Mouse (Mus musculus) bone marrow, adult 2 months (tissue): ENCODE measurements around the gene Kyat3. TPM values are rescaled to one million over a fixed set of nuclear protein-coding genes. Genes with fewer than 3 reads are reported as not detected.
"Not testable (repeated sequence)": the region's sequence is repeated elsewhere in the genome, so short reads cannot be mapped to it uniquely, and the experiment has no call there.

Experiments
- H3K27ac ChIP-seq: fragments of 200-500 bp; 2 replicates; pipeline ENCODE4 v1.5.1; 2012; ENCODE audit warnings: low read depth, mild to moderate bottlenecking, control low read depth, inconsistent platforms, low read length; ENCODE audit not compliant: control insufficient read depth, poor library complexity, insufficient read depth
- H3K4me1 ChIP-seq: fragments of 200-500 bp; 2 replicates; pipeline ENCODE4 v1.6.1; 2011; ENCODE audit warnings: low read length; ENCODE audit not compliant: control insufficient read depth, insufficient read depth
- H3K4me3 ChIP-seq: fragments of 200-500 bp; replicated peaks from 2 replicates; pipeline ENCODE3; 2011; ENCODE audit warnings: mild to moderate bottlenecking, low read depth, low read length, control low read depth; ENCODE audit not compliant: control insufficient read depth
- CTCF ChIP-seq: fragments of 200-500 bp; IDR thresholded peaks from 2 replicates; pipeline ENCODE4 v1.5.1; 2011; ENCODE audit warnings: low read length, control low read depth; ENCODE audit not compliant: control insufficient read depth, insufficient read depth
- POLR2A ChIP-seq: fragments of 200-500 bp; IDR thresholded peaks from 2 replicates; pipeline ENCODE4 v1.6.1; 2011; ENCODE audit warnings: low read depth, mild to moderate bottlenecking, control low read depth, low read length, borderline replicate concordance; ENCODE audit not compliant: control insufficient read depth
- WGBS: fragments of 180-500 bp; shearing (Covaris S2); methylation state at CpG from one replicate; pipeline ENCODE4 v1.1.7; 2018; 5-methylcytosine and 5-hydroxymethylcytosine counted together
- polyA plus RNA-seq: library from polyadenylated mRNA; stranded (reverse); fragments of >200 nt; gene quantifications from 2 replicates; pipeline ENCODE4 v1.2.4, GENCODE M21; 2011; ENCODE audit warnings: low replicate concordance; ENCODE audit not compliant: missing spikeins, insufficient read depth, insufficient read length

The Kyat3 gene
- polyA plus RNA-seq: 2.2 and 3.4 TPM in 2 replicates

- TF ChIP-seq CTCF (no peak), POLR2A (0 out of 2 replicates have a peak, but pooled peaks have one; percentile 32)
- Histone ChIP-seq H3K4me3 (peak within 1 kb of the TSS; percentile 79), H3K4me1 (no peaks in the 10 kb centered on the region; the same call in 1 of the 2 replicates), H3K27ac (peak within 1 kb of the TSS; percentile 7)
- WGBS: 1% methylated on average over 48 of the region's 48 CpGs
Observed at GRCm38 (mm10) chr3:142700442-142701322, at the start of gene Kyat3. Kyat3 (plus strand) TSS chr3:142701051.

- TF ChIP-seq POLR2A (no peak), CTCF (no peak)
- no peak overlapping the region for H3K4me3 ChIP-seq
- H3K27ac ChIP-seq: no peak overlapping the region
- WGBS: 87% methylated on average over 8 of the region's 8 CpGs
- no peaks in the 10 kb centered on the region for H3K4me1 ChIP-seq
Observed at GRCm38 (mm10) chr3:142664723-142665122, 36.1 kb upstream of the Kyat3 start.

GRCm38 (mm10) chr3:142674607-142675006 lies 26.2 kb upstream of the Kyat3 start:
- Histone ChIP-seq H3K4me3 (no peak overlapping the region), H3K4me1 (no peaks in the 10 kb centered on the region), H3K27ac (no peak overlapping the region)
- TF ChIP-seq POLR2A (no peak), CTCF (no peak)
- WGBS: 66% methylated on average over 1 of the region's 1 CpGs

- TF ChIP-seq POLR2A: no peak
- TF ChIP-seq CTCF: no peak
- Histone ChIP-seq H3K27ac (peak overlapping the region; percentile 33; the same call in 1 of the 2 replicates), H3K4me1 (no peaks in the 10 kb centered on the region), H3K4me3 (peak overlapping the region; percentile 3)
- WGBS: 77% methylated on average over 23 of the region's 23 CpGs
Observed at GRCm38 (mm10) chr3:142687939-142688338, 12.9 kb upstream of the Kyat3 start.

- 63% methylated on average over 13 of the region's 13 CpGs for WGBS
- TF ChIP-seq CTCF: no peak
- TF ChIP-seq POLR2A: no peak
- peak overlapping the region; percentile 33; the same call in 1 of the 2 replicates for H3K27ac ChIP-seq
- no peaks in the 10 kb centered on the region for H3K4me1 ChIP-seq
- peak overlapping the region; percentile 3 for H3K4me3 ChIP-seq
Observed at GRCm38 (mm10) chr3:142688353-142688752, 12.5 kb upstream of the Kyat3 start.

- no peak for TF ChIP-seq CTCF
- TF ChIP-seq POLR2A: no peak
- Histone ChIP-seq H3K4me1 (no peaks in the 10 kb centered on the region; the same call in 1 of the 2 replicates), H3K4me3 (no peak overlapping the region), H3K27ac (no peak overlapping the region)
- 0% methylated on average over 2 of the region's 2 CpGs for WGBS
Observed at GRCm38 (mm10) chr3:142696517-142696916, 4.3 kb upstream of the Kyat3 start.

GRCm38 (mm10) chr3:142701407-142701989 lies 647 bp downstream of the Kyat3 start:
- TF ChIP-seq CTCF (no peak), POLR2A (no peak)
- WGBS: 30% methylated on average over 15 of the region's 15 CpGs
- Histone ChIP-seq H3K4me3 (peak overlapping the region; percentile 79), H3K27ac (no peak overlapping the region), H3K4me1 (no peaks in the 10 kb centered on the region; the same call in 1 of the 2 replicates)

GRCm38 (mm10) chr3:142706581-142707444 lies 6.0 kb downstream of the Kyat3 start:
- 86% methylated on average over 17 of the region's 17 CpGs for WGBS
- H3K4me1 ChIP-seq: no peaks in the 10 kb centered on the region
- TF ChIP-seq POLR2A (no peak), CTCF (no peak)
- H3K27ac ChIP-seq: no peak overlapping the region
- no peak overlapping the region for H3K4me3 ChIP-seq

GRCm38 (mm10) chr3:142708181-142708848 lies 7.5 kb downstream of the Kyat3 start:
- not testable (repeated sequence) for H3K27ac ChIP-seq, H3K4me1 ChIP-seq, H3K4me3 ChIP-seq
- 81% methylated on average over 13 of the region's 13 CpGs for WGBS
